Mouse (Mus musculus): ENCODE measurements around the gene Sptlc2. TPM values are rescaled to one million over a fixed set of nuclear protein-coding genes. Genes with fewer than 3 reads are reported as not detected.

The Sptlc2 gene
- polyA plus RNA-seq, 1 experiment: 44.7 TPM

DNA sequence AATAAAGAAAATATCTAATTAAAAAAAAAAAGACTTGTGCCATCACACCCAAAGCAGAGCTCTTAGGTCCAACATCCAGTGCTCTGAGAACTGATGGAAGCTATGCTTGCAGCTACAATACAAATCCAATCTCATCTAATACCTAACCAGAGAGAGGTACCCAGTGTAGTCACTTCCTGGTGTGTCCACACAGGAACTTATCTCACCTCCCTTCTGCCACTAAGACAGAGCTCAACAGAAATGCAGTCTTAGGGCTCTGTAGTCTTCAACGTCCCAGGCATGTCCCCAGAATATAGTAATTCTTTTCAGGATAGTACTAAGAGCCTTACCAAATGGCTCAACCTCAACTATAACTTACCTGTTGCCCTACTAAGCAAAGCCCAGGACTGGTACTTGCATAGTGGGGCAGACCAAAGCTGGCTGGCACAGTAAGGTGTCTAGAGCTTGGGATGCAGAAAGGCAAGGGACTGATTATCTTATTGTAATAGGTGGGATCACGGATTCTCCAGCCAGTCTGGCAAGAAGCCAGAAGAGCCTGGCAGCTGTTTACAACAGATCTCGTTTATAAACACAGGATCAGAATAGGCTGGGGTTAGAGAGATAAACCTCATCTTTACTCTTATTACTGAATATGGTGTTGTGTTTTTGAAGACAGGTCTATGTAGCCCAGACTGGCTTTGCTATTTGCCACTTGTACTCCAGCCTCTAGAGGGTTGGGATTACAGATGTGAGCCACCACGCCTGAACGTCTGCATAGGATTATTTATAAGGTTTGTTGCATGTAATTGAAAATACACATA lies 33.8 kb upstream of the Sptlc2 start:
- H3K27me3 ChIP-seq (ENCODE audit: control insufficient read depth, insufficient read depth, insufficient read length): no peaks in the 10 kb centered on the region
- H3K4me3 ChIP-seq (ENCODE audit: insufficient read depth, poor library complexity, severe bottlenecking): no peak overlapping the region
- peaks cover 24% of the 10 kb centered on the region for H3K36me3 ChIP-seq (ENCODE audit: control insufficient read depth, insufficient read depth)
- no peak overlapping the region for H3ac ChIP-seq (ENCODE audit: control insufficient read depth, insufficient read length, low read depth)
- no peaks in the 10 kb centered on the region for H3K79me3 ChIP-seq (ENCODE audit: low read depth)
- no peaks in the 10 kb centered on the region for H3K79me2 ChIP-seq (ENCODE audit: control insufficient read depth, insufficient read depth)
- TF ChIP-seq CTCF (IDR thresholded peaks at IDR 0.05; ENCODE audit: control insufficient read depth, insufficient read depth, insufficient read length) (no peak), USF1 (IDR thresholded peaks at IDR 0.05; ENCODE audit: low read depth) (no peak), MAX (IDR thresholded peaks at IDR 0.05) (no peak), FOSL1 (IDR thresholded peaks at IDR 0.05; ENCODE audit: insufficient read depth, low read length, poor library complexity, severe bottlenecking) (no peak), MYOG (IDR thresholded peaks at IDR 0.05; ENCODE audit: control insufficient read depth, extremely low read depth, insufficient read length) (no peak), MYOD1 (IDR thresholded peaks at IDR 0.05; ENCODE audit: control insufficient read depth, insufficient read length, low read depth) (no peak), CEBPB (IDR thresholded peaks at IDR 0.05; ENCODE audit: low read depth) (no peak)

DNA sequence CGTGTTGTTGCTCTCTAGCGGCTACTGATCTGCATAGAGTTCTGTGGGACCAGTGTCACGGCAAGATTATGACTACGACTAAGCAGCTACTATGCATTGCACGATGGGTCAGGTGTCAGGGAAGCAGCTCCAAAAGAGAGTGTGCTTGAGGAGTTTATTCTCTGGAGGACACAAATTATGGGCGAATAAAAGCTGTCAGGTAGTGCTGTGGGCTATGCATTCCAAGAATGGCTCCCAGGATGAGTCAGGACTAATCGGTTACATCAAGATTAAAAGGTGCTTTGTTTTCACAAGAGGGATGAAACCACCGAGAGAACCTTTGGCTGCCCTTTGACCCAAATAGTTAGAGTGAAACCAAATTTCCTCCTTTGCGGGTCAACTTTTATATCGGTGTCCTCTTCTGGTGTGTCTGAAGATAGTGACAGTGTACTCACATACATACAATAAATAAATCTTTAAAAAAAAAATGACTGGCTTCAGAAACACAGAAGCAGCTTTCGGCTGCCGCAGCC lies 31.9 kb upstream of the Sptlc2 start:
- Histone ChIP-seq H3ac (ENCODE audit: control insufficient read depth, insufficient read length, low read depth) (no peak overlapping the region), H3K79me3 (ENCODE audit: low read depth) (no peaks in the 10 kb centered on the region), H3K79me2 (ENCODE audit: control insufficient read depth, insufficient read depth) (no peaks in the 10 kb centered on the region), H3K36me3 (ENCODE audit: control insufficient read depth, insufficient read depth) (peaks cover 7% of the 10 kb centered on the region), H3K4me3 (ENCODE audit: insufficient read depth, poor library complexity, severe bottlenecking) (no peak overlapping the region), H3K27me3 (ENCODE audit: control insufficient read depth, insufficient read depth, insufficient read length) (no peaks in the 10 kb centered on the region)
- TF ChIP-seq MYOG (IDR thresholded peaks at IDR 0.05; ENCODE audit: control insufficient read depth, extremely low read depth, insufficient read length) (no peak), MYOD1 (IDR thresholded peaks at IDR 0.05; ENCODE audit: control insufficient read depth, insufficient read length, low read depth) (no peak), MAX (IDR thresholded peaks at IDR 0.05) (no peak), USF1 (IDR thresholded peaks at IDR 0.05; ENCODE audit: low read depth) (no peak), CTCF (IDR thresholded peaks at IDR 0.05; ENCODE audit: control insufficient read depth, insufficient read depth, insufficient read length) (no peak), CEBPB (IDR thresholded peaks at IDR 0.05; ENCODE audit: low read depth) (no peak), FOSL1 (IDR thresholded peaks at IDR 0.05; ENCODE audit: insufficient read depth, low read length, poor library complexity, severe bottlenecking) (no peak)

DNA sequence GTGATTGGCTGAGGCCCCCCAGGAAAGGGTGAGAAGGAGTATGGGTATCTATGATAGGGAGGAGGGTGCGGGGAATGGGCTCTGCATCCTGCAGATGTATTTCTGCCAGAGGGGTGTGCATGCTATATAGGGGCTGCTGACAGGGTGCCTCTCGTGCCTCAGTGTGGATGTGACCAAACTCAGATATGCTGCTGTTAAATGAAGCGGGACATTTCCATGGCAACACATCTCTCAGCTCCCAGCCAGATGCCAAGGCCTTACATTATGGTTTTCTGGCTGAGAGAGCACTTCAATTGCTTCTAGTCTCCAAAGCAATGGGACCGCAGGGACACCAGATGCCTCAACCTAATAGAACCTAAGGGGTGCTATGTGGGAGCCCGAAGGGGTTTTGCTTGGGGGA lies 30.8 kb upstream of the Sptlc2 start:
- no peak for TF ChIP-seq MYOG (IDR thresholded peaks at IDR 0.05; ENCODE audit: control insufficient read depth, extremely low read depth, insufficient read length)
- TF ChIP-seq CTCF (IDR thresholded peaks at IDR 0.05; ENCODE audit: control insufficient read depth, insufficient read depth, insufficient read length): no peak
- TF ChIP-seq CEBPB (IDR thresholded peaks at IDR 0.05; ENCODE audit: low read depth): no peak
- no peak for TF ChIP-seq MYOD1 (IDR thresholded peaks at IDR 0.05; ENCODE audit: control insufficient read depth, insufficient read length, low read depth)
- no peak for TF ChIP-seq USF1 (IDR thresholded peaks at IDR 0.05; ENCODE audit: low read depth)
- TF ChIP-seq MAX (IDR thresholded peaks at IDR 0.05): no peak
- TF ChIP-seq FOSL1 (IDR thresholded peaks at IDR 0.05; ENCODE audit: insufficient read depth, low read length, poor library complexity, severe bottlenecking): no peak
- no peaks in the 10 kb centered on the region for H3K27me3 ChIP-seq (ENCODE audit: control insufficient read depth, insufficient read depth, insufficient read length)
- H3ac ChIP-seq (ENCODE audit: control insufficient read depth, insufficient read length, low read depth): no peak overlapping the region
- H3K36me3 ChIP-seq (ENCODE audit: control insufficient read depth, insufficient read depth): peaks cover 7% of the 10 kb centered on the region
- no peaks in the 10 kb centered on the region for H3K79me2 ChIP-seq (ENCODE audit: control insufficient read depth, insufficient read depth)
- H3K4me3 ChIP-seq (ENCODE audit: insufficient read depth, poor library complexity, severe bottlenecking): no peak overlapping the region
- H3K79me3 ChIP-seq (ENCODE audit: low read depth): no peaks in the 10 kb centered on the region

DNA sequence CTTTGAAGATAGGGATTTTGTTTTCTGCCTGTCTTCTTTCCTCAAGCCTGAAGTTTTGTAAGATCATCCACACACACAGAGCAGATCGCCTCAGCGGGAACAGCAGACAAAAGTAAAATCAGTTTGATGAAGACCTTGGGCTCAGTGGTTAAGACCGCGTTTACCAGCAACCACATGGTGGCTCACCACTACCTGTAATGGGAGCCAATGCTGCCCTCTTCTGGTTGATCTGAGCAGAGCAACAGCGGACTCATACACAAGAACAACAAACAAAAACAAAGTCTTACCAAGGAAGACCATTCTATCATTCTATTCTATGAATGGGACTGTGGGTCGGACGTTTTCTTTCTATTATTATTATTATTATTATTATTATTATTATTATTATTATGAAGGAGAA lies 28.5 kb upstream of the Sptlc2 start:
- TF ChIP-seq CTCF (IDR thresholded peaks at IDR 0.05; ENCODE audit: control insufficient read depth, insufficient read depth, insufficient read length) (peak; percentile 60), CEBPB (IDR thresholded peaks at IDR 0.05; ENCODE audit: low read depth) (no peak)
- Histone ChIP-seq H3K79me3 (ENCODE audit: low read depth) (no peaks in the 10 kb centered on the region), H3K4me3 (ENCODE audit: insufficient read depth, poor library complexity, severe bottlenecking) (no peak overlapping the region), H3ac (ENCODE audit: control insufficient read depth, insufficient read length, low read depth) (no peak overlapping the region), H3K79me2 (ENCODE audit: control insufficient read depth, insufficient read depth) (no peaks in the 10 kb centered on the region), H3K36me3 (ENCODE audit: control insufficient read depth, insufficient read depth) (no peaks in the 10 kb centered on the region), H3K27me3 (ENCODE audit: control insufficient read depth, insufficient read depth, insufficient read length) (no peaks in the 10 kb centered on the region)

DNA sequence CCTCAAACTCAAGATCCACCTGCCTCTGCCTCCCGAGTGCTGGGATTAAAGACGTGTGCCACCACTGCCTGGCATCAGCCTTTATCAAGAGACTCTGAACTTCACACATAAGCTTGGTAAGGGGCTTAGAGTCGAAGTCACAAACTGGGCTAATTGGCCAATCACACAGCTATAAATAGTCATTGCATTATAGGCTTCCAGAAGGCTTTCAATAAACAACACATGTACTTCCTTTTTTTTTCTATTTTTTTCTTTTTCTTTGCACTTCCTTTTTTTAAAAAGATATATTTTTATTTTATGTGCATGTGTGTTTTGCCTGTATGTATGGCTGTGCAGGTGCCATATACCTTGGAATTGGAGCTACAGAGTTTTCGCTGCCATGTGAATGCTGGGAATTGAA lies 27.2 kb upstream of the Sptlc2 start:
- Histone ChIP-seq H3K4me3 (ENCODE audit: insufficient read depth, poor library complexity, severe bottlenecking) (no peak overlapping the region), H3K79me3 (ENCODE audit: low read depth) (no peaks in the 10 kb centered on the region), H3K27me3 (ENCODE audit: control insufficient read depth, insufficient read depth, insufficient read length) (no peaks in the 10 kb centered on the region), H3K36me3 (ENCODE audit: control insufficient read depth, insufficient read depth) (no peaks in the 10 kb centered on the region), H3ac (ENCODE audit: control insufficient read depth, insufficient read length, low read depth) (no peak overlapping the region), H3K79me2 (ENCODE audit: control insufficient read depth, insufficient read depth) (no peaks in the 10 kb centered on the region)
- no peak for TF ChIP-seq CTCF (IDR thresholded peaks at IDR 0.05; ENCODE audit: control insufficient read depth, insufficient read depth, insufficient read length)
- TF ChIP-seq FOSL1 (IDR thresholded peaks at IDR 0.05; ENCODE audit: insufficient read depth, low read length, poor library complexity, severe bottlenecking): no peak
- no peak for TF ChIP-seq MYOD1 (IDR thresholded peaks at IDR 0.05; ENCODE audit: control insufficient read depth, insufficient read length, low read depth)
- no peak for TF ChIP-seq USF1 (IDR thresholded peaks at IDR 0.05; ENCODE audit: low read depth)
